Mouse (Mus musculus): ENCODE results near the gene Trmo. TPM values are rescaled to one million over a fixed set of nuclear protein-coding genes. Genes with fewer than 3 reads are reported as not detected.

Gene Trmo
- polyA plus RNA-seq, 1 experiment from 2014 or later, result 7.5 TPM

DNA sequence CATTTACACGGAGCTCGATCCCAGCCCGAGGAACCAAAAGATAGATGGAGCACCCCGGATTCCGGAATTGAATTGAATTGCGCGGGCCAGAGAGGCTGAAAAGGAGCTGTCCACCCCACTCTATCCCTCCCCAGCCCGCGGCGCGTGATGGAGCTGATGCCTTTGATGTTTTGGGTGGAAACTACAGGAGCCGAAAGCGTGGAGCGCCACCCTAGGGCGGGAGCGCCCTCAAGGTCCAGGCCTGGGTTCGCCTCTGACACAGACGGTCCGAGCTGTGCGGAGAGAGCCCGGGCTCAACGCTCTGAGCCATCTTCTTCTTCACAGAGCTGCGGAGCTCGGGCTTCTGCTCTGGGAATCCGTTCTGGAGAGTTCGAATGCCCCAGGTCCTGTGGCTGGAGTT is 49.7 kb downstream of the Trmo start:
- Histone ChIP-seq H3K9me3 (ENCODE audit: control insufficient read depth, low read length) (no peaks in the 10 kb centered on the region), H3K27ac (replicated peaks) (no peak overlapping the region), H3K9ac (ENCODE audit: low read length) (no peak overlapping the region), H3K27me3 (ENCODE audit: control insufficient read depth, insufficient read depth, low read length) (peaks cover 36% of the 10 kb centered on the region; the same call in 1 of the 2 replicates), H3K4me2 (replicated peaks; ENCODE audit: low read depth) (no peak overlapping the region), H3K4me1 (replicated peaks; ENCODE audit: control insufficient read depth, insufficient read depth) (no peaks in the 10 kb centered on the region), H3K36me3 (ENCODE audit: control insufficient read depth, insufficient read depth, low read length) (no peaks in the 10 kb centered on the region), H3K4me3 (ENCODE audit: low read depth, low read length) (no peak overlapping the region)
- ATAC-seq (ENCODE audit: low FRiP score, low TSS enrichment) (no peak), DNase-seq (ENCODE audit: low spot score) (no peak)
- TF ChIP-seq EP300 (optimal IDR thresholded peaks at IDR 0.05) (no peak), CTCF (IDR thresholded peaks at IDR 0.05; ENCODE audit: low read depth) (no peak)
- WGBS, result 3% methylated on average over 26 of the region's 26 CpGs

GRCm38 (mm10) chr4:46339026-46339425 is 50.2 kb downstream of the Trmo start:
- DNase-seq (ENCODE audit: low spot score), result no peak
- no peak for ATAC-seq (ENCODE audit: low FRiP score, low TSS enrichment)
- WGBS, result 22% methylated on average over 10 of the region's 10 CpGs
- no peaks in the 10 kb centered on the region for H3K36me3 ChIP-seq (ENCODE audit: control insufficient read depth, insufficient read depth, low read length)
- peaks cover 34% of the 10 kb centered on the region; the same call in 1 of the 2 replicates for H3K27me3 ChIP-seq (ENCODE audit: control insufficient read depth, insufficient read depth, low read length)
- no peak overlapping the region for H3K4me2 ChIP-seq (replicated peaks; ENCODE audit: low read depth)
- no peak overlapping the region for H3K4me3 ChIP-seq (ENCODE audit: low read depth, low read length)
- no peak overlapping the region for H3K9ac ChIP-seq (ENCODE audit: low read length)
- H3K9me3 ChIP-seq (ENCODE audit: control insufficient read depth, low read length), result no peaks in the 10 kb centered on the region
- no peaks in the 10 kb centered on the region for H3K4me1 ChIP-seq (replicated peaks; ENCODE audit: control insufficient read depth, insufficient read depth)
- H3K27ac ChIP-seq (replicated peaks), result no peak overlapping the region
- TF ChIP-seq EP300 (optimal IDR thresholded peaks at IDR 0.05), result no peak

DNA sequence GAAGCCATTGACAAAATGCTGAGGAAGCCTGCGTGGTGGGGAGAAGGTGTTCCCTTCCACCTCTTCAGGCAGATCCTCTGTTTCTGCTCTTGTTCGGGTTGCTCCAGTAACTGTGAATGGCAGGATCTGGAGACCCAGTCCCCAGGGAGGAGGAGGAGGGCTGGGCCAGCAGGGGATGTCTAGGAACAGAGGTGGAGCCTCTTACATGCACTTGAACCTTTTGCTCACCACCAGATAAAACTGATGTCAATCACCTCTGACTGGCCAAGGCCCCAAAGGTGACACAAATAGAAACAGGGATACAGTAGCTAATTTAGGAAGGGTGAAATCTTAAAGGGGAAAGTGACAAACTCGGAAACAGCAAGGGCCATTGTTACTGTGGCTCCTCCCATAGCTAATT is 51.2 kb downstream of the Trmo start:
- DNase-seq (ENCODE audit: low spot score), result no peak
- no peak overlapping the region for H3K4me3 ChIP-seq (ENCODE audit: low read depth, low read length)
- no peak for TF ChIP-seq CTCF (IDR thresholded peaks at IDR 0.05; ENCODE audit: low read depth)
- TF ChIP-seq EP300 (optimal IDR thresholded peaks at IDR 0.05), result no peak
- H3K36me3 ChIP-seq (ENCODE audit: control insufficient read depth, insufficient read depth, low read length), result no peaks in the 10 kb centered on the region
- ATAC-seq (ENCODE audit: low FRiP score, low TSS enrichment), result no peak
- no peak overlapping the region for H3K4me2 ChIP-seq (replicated peaks; ENCODE audit: low read depth)
- no peak overlapping the region for H3K27ac ChIP-seq (replicated peaks)
- H3K9me3 ChIP-seq (ENCODE audit: control insufficient read depth, low read length), result no peaks in the 10 kb centered on the region
- no peak overlapping the region for H3K9ac ChIP-seq (ENCODE audit: low read length)
- peaks cover 30% of the 10 kb centered on the region; the same call in 1 of the 2 replicates for H3K27me3 ChIP-seq (ENCODE audit: control insufficient read depth, insufficient read depth, low read length)
- H3K4me1 ChIP-seq (replicated peaks; ENCODE audit: control insufficient read depth, insufficient read depth), result no peaks in the 10 kb centered on the region
- WGBS, result 5% methylated on average over 3 of the region's 3 CpGs

- H3K4me2 ChIP-seq (replicated peaks; ENCODE audit: low read depth), result no peak overlapping the region
- no peak for ATAC-seq (ENCODE audit: low FRiP score, low TSS enrichment)
- H3K4me1 ChIP-seq (replicated peaks; ENCODE audit: control insufficient read depth, insufficient read depth), result no peaks in the 10 kb centered on the region
- no peak for DNase-seq (ENCODE audit: low spot score)
- TF ChIP-seq EP300 (optimal IDR thresholded peaks at IDR 0.05), result no peak
- TF ChIP-seq CTCF (IDR thresholded peaks at IDR 0.05; ENCODE audit: low read depth), result peak; percentile 30
- no peak overlapping the region for H3K27ac ChIP-seq (replicated peaks)
- no peak overlapping the region for H3K9ac ChIP-seq (ENCODE audit: low read length)
- 4% methylated on average over 1 of the region's 1 CpGs for WGBS
- no peak overlapping the region for H3K4me3 ChIP-seq (ENCODE audit: low read depth, low read length)
- H3K27me3 ChIP-seq (ENCODE audit: control insufficient read depth, insufficient read depth, low read length), result peaks cover 16% of the 10 kb centered on the region; the same call in 1 of the 2 replicates
- no peaks in the 10 kb centered on the region for H3K9me3 ChIP-seq (ENCODE audit: control insufficient read depth, low read length)
- H3K36me3 ChIP-seq (ENCODE audit: control insufficient read depth, insufficient read depth, low read length), result no peaks in the 10 kb centered on the region
These were observed 53.4 kb downstream of the Trmo start for GRCm38 (mm10) chr4:46335846-46336245.

GRCm38 (mm10) chr4:46328906-46329305 is 60.3 kb downstream of the Trmo start:
- H3K4me3 ChIP-seq (ENCODE audit: low read depth, low read length), result no peak overlapping the region
- no peak overlapping the region for H3K4me2 ChIP-seq (replicated peaks; ENCODE audit: low read depth)
- no peaks in the 10 kb centered on the region for H3K27me3 ChIP-seq (ENCODE audit: control insufficient read depth, insufficient read depth, low read length)
- no peak overlapping the region for H3K9ac ChIP-seq (ENCODE audit: low read length)
- no peak overlapping the region for H3K27ac ChIP-seq (replicated peaks)
- ATAC-seq (ENCODE audit: low FRiP score, low TSS enrichment), result no peak
- no peaks in the 10 kb centered on the region for H3K9me3 ChIP-seq (ENCODE audit: control insufficient read depth, low read length)
- DNase-seq (ENCODE audit: low spot score), result no peak
- TF ChIP-seq EP300 (optimal IDR thresholded peaks at IDR 0.05), result no peak
- no peak for TF ChIP-seq CTCF (IDR thresholded peaks at IDR 0.05; ENCODE audit: low read depth)
- no peaks in the 10 kb centered on the region for H3K4me1 ChIP-seq (replicated peaks; ENCODE audit: control insufficient read depth, insufficient read depth)
- 62% methylated on average over 3 of the region's 3 CpGs for WGBS
- H3K36me3 ChIP-seq (ENCODE audit: control insufficient read depth, insufficient read depth, low read length), result no peaks in the 10 kb centered on the region

Other genes starting within 250 kb of the Trmo start
- gene Xpa, start 193.1 kb downstream of the Trmo start, polyA plus RNA-seq (2015; fragmentation: Nextera tagmentation; extraction: Ambion mirVana), result 24.5 and 25.2 TPM in 2 replicates
- gene Foxe1, start 45.8 kb downstream of the Trmo start, polyA plus RNA-seq (2015; fragmentation: Nextera tagmentation; extraction: Ambion mirVana), result 0.78 and 0.93 TPM in 2 replicates
- 0.78 and 1.2 TPM in 2 replicates for gene Hemgn, start 24.1 kb upstream of the Trmo start, polyA plus RNA-seq (2015; fragmentation: Nextera tagmentation; extraction: Ambion mirVana)
- gene Anp32b, start 61.5 kb upstream of the Trmo start, polyA plus RNA-seq (2015; fragmentation: Nextera tagmentation; extraction: Ambion mirVana), result 88.7 and 97.1 TPM in 2 replicates
- gene Nans, start 99.8 kb upstream of the Trmo start, polyA plus RNA-seq (2015; fragmentation: Nextera tagmentation; extraction: Ambion mirVana), result 65.1 and 67.7 TPM in 2 replicates
- gene Trim14, start 146.7 kb upstream of the Trmo start, polyA plus RNA-seq (2015; fragmentation: Nextera tagmentation; extraction: Ambion mirVana), result 4.0 and 4.5 TPM in 2 replicates
- 16.7 and 17.2 TPM in 2 replicates for gene Coro2a, start 212.8 kb upstream of the Trmo start, polyA plus RNA-seq (2015; fragmentation: Nextera tagmentation; extraction: Ambion mirVana)